Mouse (Mus musculus): Measurements from ENCODE around the gene Iqcj. TPM values are rescaled to one million over a fixed set of nuclear protein-coding genes. Genes with fewer than 3 reads are reported as not detected.
"Not testable (repeated sequence)": the region's sequence is repeated elsewhere in the genome, so short reads cannot be mapped to it uniquely, and the experiment has no call there.

The Iqcj gene
- total and polyA plus RNA-seq, 2 experiments = not detected

DNA sequence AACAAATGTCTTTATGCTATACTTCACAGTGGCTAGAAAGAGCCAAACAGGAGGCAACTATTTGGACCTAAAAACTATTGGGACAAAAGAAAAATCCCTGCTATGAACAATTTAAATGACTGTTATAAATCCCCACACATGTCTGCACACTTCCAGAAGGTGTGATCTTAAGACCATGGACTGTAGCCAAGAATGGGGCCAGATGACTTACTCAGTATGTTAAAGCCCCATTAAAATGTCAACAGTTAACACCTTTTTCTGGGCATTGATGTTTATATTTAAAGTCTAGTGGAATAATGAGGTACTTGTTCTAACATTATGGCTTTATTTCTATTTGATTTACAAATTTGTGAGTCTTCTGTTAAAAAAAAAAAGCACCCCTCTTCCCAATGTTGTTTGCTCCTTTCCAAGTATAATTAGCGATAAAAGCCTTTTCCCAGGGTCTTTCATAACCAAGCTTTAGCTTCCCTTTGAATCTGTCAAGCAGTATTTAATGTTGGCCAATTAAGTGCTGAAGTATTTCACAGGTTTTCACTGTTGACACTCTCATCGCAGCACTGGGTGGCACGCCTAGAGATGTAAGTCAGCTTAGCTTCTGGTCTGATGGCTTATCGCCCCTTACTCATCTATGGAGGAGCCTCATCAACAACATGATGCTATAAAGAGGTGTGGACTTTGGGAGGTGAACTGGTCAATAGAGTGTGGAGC lies 204.9 kb downstream of the Iqcj start:
- no peak overlapping the region for H3K27ac ChIP-seq (replicated peaks; ENCODE audit: insufficient read depth, low read depth, low read length)
- no peaks in the 10 kb centered on the region for H3K4me1 ChIP-seq (ENCODE audit: control insufficient read depth, insufficient read depth, low read length)
- H3K79me2 ChIP-seq (ENCODE audit: control insufficient read depth, insufficient read depth, low read length) = no peaks in the 10 kb centered on the region
- no peak overlapping the region for H3K4me3 ChIP-seq (ENCODE audit: insufficient read depth, low read depth, low read length)
- H3K27me3 ChIP-seq (ENCODE audit: control insufficient read depth, insufficient read depth, low read length) = 0 out of 2 replicates have a peak, but pooled peaks cover 2% of the 10 kb centered on the region
- TF ChIP-seq POLR2A (IDR thresholded peaks at IDR 0.05; ENCODE audit: extremely low read depth, insufficient read depth, low read length) = no peak
- TF ChIP-seq CTCF (IDR thresholded peaks at IDR 0.05; ENCODE audit: low read depth, low read length) = no peak
- no peak overlapping the region for H3K9ac ChIP-seq (ENCODE audit: low read depth, low read length)
- whole genome bisulfite sequencing = 77% methylated on average over 4 of the region's 4 CpGs
- H3K36me3 ChIP-seq (ENCODE audit: control insufficient read depth, insufficient read depth, low read length) = no peaks in the 10 kb centered on the region
- no peak for DNase-seq (ENCODE audit: extremely low read depth, low read depth, low spot score)

DNA sequence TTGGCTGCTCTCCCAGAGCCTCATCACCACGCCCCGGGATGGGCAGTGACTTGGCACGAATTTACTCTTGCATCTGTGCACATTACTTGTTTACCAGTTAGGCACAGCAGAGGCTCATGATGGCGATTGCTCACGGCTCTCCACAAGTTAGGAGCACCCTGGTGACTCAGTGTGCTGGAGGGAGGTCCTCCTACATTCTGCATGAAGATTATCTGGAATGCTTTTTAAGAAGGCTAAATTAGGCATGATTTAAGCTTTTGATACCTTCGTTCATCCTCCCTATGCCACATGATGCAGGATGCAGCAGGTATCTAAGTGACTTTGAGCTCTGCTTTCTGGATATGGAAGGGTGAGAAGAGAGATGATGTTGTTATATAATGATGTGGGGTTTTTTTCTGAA lies 207.5 kb downstream of the Iqcj start:
- not testable (repeated sequence) for H3K27me3 ChIP-seq (ENCODE audit: control insufficient read depth, insufficient read depth, low read length); H3K4me3 ChIP-seq (ENCODE audit: insufficient read depth, low read depth, low read length); DNase-seq (ENCODE audit: extremely low read depth, low read depth, low spot score); H3K27ac ChIP-seq (replicated peaks; ENCODE audit: insufficient read depth, low read depth, low read length); H3K79me2 ChIP-seq (ENCODE audit: control insufficient read depth, insufficient read depth, low read length); H3K9ac ChIP-seq (ENCODE audit: low read depth, low read length); H3K36me3 ChIP-seq (ENCODE audit: control insufficient read depth, insufficient read depth, low read length); H3K4me1 ChIP-seq (ENCODE audit: control insufficient read depth, insufficient read depth, low read length)
- 79% methylated on average over 6 of the region's 6 CpGs for WGBS

DNA sequence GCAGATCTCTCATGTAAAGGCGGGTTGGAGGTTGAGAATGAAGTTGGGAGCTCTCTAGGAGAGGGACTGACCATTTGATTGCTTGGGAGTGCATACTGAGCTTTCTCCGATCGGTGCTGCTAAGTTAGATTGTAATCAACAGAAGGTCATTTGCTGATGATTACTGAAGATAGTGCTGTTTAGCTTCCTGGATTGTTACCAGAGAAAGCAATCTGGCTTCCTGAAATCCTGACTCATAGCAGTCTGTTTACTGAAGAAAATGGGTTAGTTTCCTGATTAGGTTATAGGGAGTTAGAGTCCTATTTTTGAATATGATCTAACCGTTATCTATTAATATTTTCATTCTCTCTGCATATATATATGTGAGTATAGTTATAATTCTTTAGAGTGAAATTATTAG lies 209.3 kb downstream of the Iqcj start:
- no peak overlapping the region for H3K9ac ChIP-seq (ENCODE audit: low read depth, low read length)
- TF ChIP-seq POLR2A (IDR thresholded peaks at IDR 0.05; ENCODE audit: extremely low read depth, insufficient read depth, low read length) = no peak
- no peak for TF ChIP-seq CTCF (IDR thresholded peaks at IDR 0.05; ENCODE audit: low read depth, low read length)
- 49% methylated on average over 4 of the region's 4 CpGs for WGBS

DNA sequence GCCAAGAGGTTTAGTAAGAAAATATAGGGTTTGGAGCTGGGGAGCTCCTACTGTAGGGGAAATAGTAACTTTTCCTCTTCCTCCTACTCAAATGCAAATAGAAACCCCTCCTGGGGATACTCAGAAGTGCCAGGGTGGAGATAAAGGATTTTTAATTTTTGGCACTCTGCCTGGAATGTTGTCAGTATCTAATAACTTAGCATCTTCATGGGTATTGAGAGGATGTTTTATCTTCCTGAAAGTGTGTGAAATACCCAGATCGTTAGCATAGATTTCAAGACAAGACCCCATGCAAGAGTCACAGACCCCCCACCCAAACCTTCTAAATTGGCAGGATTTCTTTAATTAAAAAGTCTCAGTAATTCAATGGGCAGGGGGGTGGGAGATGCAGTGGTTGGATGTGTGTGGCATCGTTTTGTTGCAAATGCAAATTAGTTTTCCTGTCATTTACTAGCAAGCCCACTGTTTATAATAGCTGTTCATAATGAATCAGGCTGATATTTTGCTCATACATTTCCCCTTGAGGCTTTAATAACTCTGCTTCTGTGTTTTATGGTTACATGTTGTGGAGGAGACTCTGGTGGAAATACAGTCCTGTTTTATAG lies 213.2 kb downstream of the Iqcj start:
- Histone ChIP-seq H3K27me3 (ENCODE audit: control insufficient read depth, insufficient read depth, low read length) (no peaks in the 10 kb centered on the region), H3K36me3 (ENCODE audit: control insufficient read depth, insufficient read depth, low read length) (no peaks in the 10 kb centered on the region), H3K4me1 (ENCODE audit: control insufficient read depth, insufficient read depth, low read length) (no peaks in the 10 kb centered on the region), H3K4me3 (ENCODE audit: insufficient read depth, low read depth, low read length) (no peak overlapping the region), H3K79me2 (ENCODE audit: control insufficient read depth, insufficient read depth, low read length) (no peaks in the 10 kb centered on the region), H3K27ac (replicated peaks; ENCODE audit: insufficient read depth, low read depth, low read length) (no peak overlapping the region), H3K9ac (ENCODE audit: low read depth, low read length) (no peak overlapping the region)
- no peak for TF ChIP-seq POLR2A (IDR thresholded peaks at IDR 0.05; ENCODE audit: extremely low read depth, insufficient read depth, low read length)
- TF ChIP-seq CTCF (IDR thresholded peaks at IDR 0.05; ENCODE audit: low read depth, low read length) = no peak
- 72% methylated on average over 2 of the region's 2 CpGs for WGBS
- no peak for DNase-seq (ENCODE audit: extremely low read depth, low read depth, low spot score)

More for the DNA sequence above, 209.3 kb downstream of the Iqcj start:
- no peak overlapping the region for H3K4me3 ChIP-seq (ENCODE audit: insufficient read depth, low read depth, low read length)
- H3K4me1 ChIP-seq (ENCODE audit: control insufficient read depth, insufficient read depth, low read length) = no peaks in the 10 kb centered on the region
- DNase-seq (ENCODE audit: extremely low read depth, low read depth, low spot score) = no peak
- H3K79me2 ChIP-seq (ENCODE audit: control insufficient read depth, insufficient read depth, low read length) = no peaks in the 10 kb centered on the region
- H3K27me3 ChIP-seq (ENCODE audit: control insufficient read depth, insufficient read depth, low read length) = 0 out of 2 replicates have a peak, but pooled peaks cover 2% of the 10 kb centered on the region
- H3K27ac ChIP-seq (replicated peaks; ENCODE audit: insufficient read depth, low read depth, low read length) = no peak overlapping the region
- no peaks in the 10 kb centered on the region for H3K36me3 ChIP-seq (ENCODE audit: control insufficient read depth, insufficient read depth, low read length)

Other genes starting within 250 kb of the Iqcj start
- gene Iqschfp, start within 50 bp of the Iqcj start, total RNA-seq (2014; rRNA removed) = not detected in 2 replicates
- gene Iqschfp, start within 50 bp of the Iqcj start, polyA plus RNA-seq (2012; rRNA removed) = not detected in 2 replicates
- 1.3 and 1.6 TPM in 2 replicates for gene Schip1, start 172.6 kb downstream of the Iqcj start, total RNA-seq (2014; rRNA removed)
- 0.40 and 0.48 TPM in 2 replicates for gene Schip1, start 172.6 kb downstream of the Iqcj start, polyA plus RNA-seq (2012; rRNA removed)